In genomic region chr1:92253086-92253485, GRCm38 (mm10) we compare ENCODE assay signal across 19 mouse cellular contexts.
"Had no signal": no experiment of that assay in that cellular context is flagged by ENCODE, and none has a peak within 500 bp of the region (broad histone marks: within the 10 kb centered on the region; RNA-seq: fewer than 3 reads in every experiment).

No protein-coding gene starts in this region.

- ATAC-seq: liver, postnatal 0 days; lung, postnatal 0 days had no signal

- H3K27me3 ChIP-seq: liver, embryonic 15.5 days; lung, embryonic 15.5 days had no signal

- H3K4me3 ChIP-seq: liver, embryonic 15.5 days; lung, embryonic 15.5 days had no signal

- H3K9ac ChIP-seq: liver, embryonic 15.5 days; liver, postnatal 0 days; lung, embryonic 15.5 days had no signal

- H3K9me3 ChIP-seq: liver, embryonic 15.5 days; lung, embryonic 15.5 days had no signal

- H3K27ac ChIP-seq: liver, embryonic 15.5 days; lung, embryonic 15.5 days; macrophage had no signal

- H3K4me1 ChIP-seq: liver, embryonic 15.5 days; lung, embryonic 15.5 days; megakaryocyte, embryonic 14.5 days had no signal

- H3K4me2 ChIP-seq: liver, embryonic 15.5 days; lung, embryonic 15.5 days; midbrain, embryonic 11.5 days had no signal

- H3K36me3 ChIP-seq: liver, embryonic 15.5 days; lung, embryonic 15.5 days had no signal

- DNase-seq: liver, postnatal 0 days; lung, adult 2 months; lung, postnatal 14 days; lung, postnatal 36 days; midbrain, embryonic 14.5 days; retina, postnatal 1 day; right cerebral cortex, adult 18-20 months; right cerebral cortex, postnatal 25 days; right cerebral cortex, postnatal 4 days; spleen, adult 18-20 months; thymus, adult 18-20 months; thymus, postnatal 14 days; thymus, postnatal 36 days had no signal
